Mouse (Mus musculus) spleen, adult 2 months (tissue): ENCODE data around the gene Usp53.

Experiments
- CTCF ChIP-seq: fragments of 200-500 bp; IDR thresholded peaks from 2 replicates; pipeline ENCODE4 v1.5.1; 2011; ENCODE audit warnings: mild to moderate bottlenecking, inconsistent platforms; ENCODE audit not compliant: insufficient read depth, insufficient read length, insufficient replicate concordance; ENCODE audit errors: extremely low read depth
- POLR2A ChIP-seq: fragments of 200-500 bp; IDR thresholded peaks from 2 replicates; pipeline ENCODE4 v1.6.1; 2011; ENCODE audit warnings: low read depth, low read length, inconsistent platforms

GRCm38 (mm10) chr3:122996968-122997367 lies 12.7 kb upstream of the Usp53 start:
- TF ChIP-seq POLR2A: no peak
- no peak for TF ChIP-seq CTCF
